Mouse (Mus musculus) kidney, adult 2 months (tissue): ENCODE data around the gene Itgb6. TPM values are rescaled to one million over a fixed set of nuclear protein-coding genes. Genes with fewer than 3 reads are reported as not detected.
A peak's percentile ranks its signal among the peaks of the same experiment; 100 is the strongest.

Experiments
- DNase-seq: peaks from one replicate; pipeline ENCODE4 v3.0.0; 2021
- H3K27ac ChIP-seq: fragments of 200-500 bp; 2 replicates; pipeline ENCODE4 v1.5.1; 2012; ENCODE audit warnings: low read depth, low read length, control low read depth, inconsistent platforms; ENCODE audit not compliant: insufficient read depth
- H3K27me3 ChIP-seq: fragments of 200-500 bp; replicated peaks from 2 replicates; pipeline ENCODE4 v1.6.1; 2012; ENCODE audit warnings: mild to moderate bottlenecking, moderate library complexity, low read length, inconsistent platforms; ENCODE audit not compliant: control insufficient read depth, insufficient read depth
- H3K36me3 ChIP-seq: fragments of 200-500 bp; 2 replicates; pipeline ENCODE4 v1.6.1; 2012; ENCODE audit warnings: mild to moderate bottlenecking, moderate library complexity, low read length, inconsistent platforms; ENCODE audit not compliant: control insufficient read depth, insufficient read depth
- H3K4me1 ChIP-seq: fragments of 200-500 bp; 2 replicates; pipeline ENCODE4 v1.6.1; 2011; ENCODE audit warnings: low read length; ENCODE audit not compliant: control insufficient read depth, insufficient read depth
- H3K4me3 ChIP-seq: fragments of 200-500 bp; 2 replicates; pipeline ENCODE4 v1.5.1; 2011; ENCODE audit warnings: mild to moderate bottlenecking, low read depth, low read length, control low read depth; ENCODE audit not compliant: insufficient read depth
- CTCF ChIP-seq: fragments of 200-500 bp; conservative IDR thresholded peaks from 2 replicates; pipeline ENCODE4 v1.5.1; 2011; ENCODE audit warnings: low read depth, mild to moderate bottlenecking, control low read depth, low read length, moderate library complexity, mixed read lengths; ENCODE audit not compliant: insufficient read depth, insufficient read length
- POLR2A ChIP-seq: fragments of 200-500 bp; IDR thresholded peaks from one replicate; pipeline ENCODE4 v1.6.1; 2011; ENCODE audit warnings: low read depth, low read length, control low read depth
- WGBS: fragments of 180-500 bp; shearing (Covaris S2); methylation state at CpG from one replicate; pipeline ENCODE4 v1.1.7; 2018; 5-methylcytosine and 5-hydroxymethylcytosine counted together
- polyA plus RNA-seq: library from polyadenylated mRNA; depleted of rRNA; stranded (reverse); fragments of >200 nt; gene quantifications from 2 replicates; pipeline ENCODE4 v1.2.3, GENCODE M21; 2012

Itgb6 gene
- polyA plus RNA-seq, 1 experiment: 55.8 TPM

DNA sequence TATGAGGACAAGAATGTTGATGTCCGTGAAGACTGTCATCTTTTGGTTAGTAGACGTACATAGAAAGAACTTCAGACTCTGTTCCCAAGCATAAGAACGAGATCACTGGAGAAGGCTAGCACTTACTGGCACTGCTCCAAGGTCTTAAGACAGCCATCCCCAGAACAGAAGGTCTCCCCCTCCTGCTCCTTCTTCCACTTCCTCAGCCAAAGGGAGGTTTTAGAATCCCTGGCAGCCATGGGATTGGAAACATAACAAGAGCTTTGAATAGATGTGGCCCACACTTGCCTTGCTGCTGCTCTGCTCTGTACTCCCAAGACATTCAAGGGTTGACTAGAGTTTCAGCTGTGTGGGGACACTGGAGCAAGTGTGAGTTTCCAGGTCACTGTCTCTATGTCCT lies 63.5 kb downstream of the Itgb6 start:
- WGBS: 42% methylated on average over 3 of the region's 3 CpGs
- Histone ChIP-seq H3K4me1 (no peaks in the 10 kb centered on the region; the same call in 1 of the 2 replicates), H3K27ac (no peak overlapping the region), H3K4me3 (no peak overlapping the region), H3K36me3 (peaks cover 1% of the 10 kb centered on the region; the same call in 1 of the 2 replicates), H3K27me3 (no peaks in the 10 kb centered on the region)
- TF ChIP-seq POLR2A (no peak), CTCF (no peak)
- DNase-seq: no peak

DNA sequence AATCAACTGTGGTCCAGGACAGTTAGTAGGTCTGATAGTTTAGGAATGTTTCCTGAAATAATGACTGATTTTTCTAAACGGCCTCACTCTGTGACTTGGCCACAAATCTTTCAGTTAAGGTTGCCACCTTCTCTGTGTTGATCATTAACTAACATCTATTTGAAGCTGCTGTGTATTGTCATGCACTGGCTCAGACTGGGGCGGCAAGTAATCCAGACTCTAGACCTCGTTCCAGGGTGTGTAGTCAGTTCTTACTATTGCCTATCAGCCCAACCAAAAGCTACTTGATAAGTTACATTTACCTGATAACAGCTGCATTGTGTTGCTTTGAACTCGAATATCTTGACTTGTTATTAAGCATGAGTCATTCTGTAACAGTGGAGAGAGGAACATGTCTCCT lies 67.6 kb downstream of the Itgb6 start:
- 29% methylated on average over 4 of the region's 4 CpGs for WGBS
- H3K27ac ChIP-seq: no peak overlapping the region
- no peak overlapping the region for H3K4me3 ChIP-seq
- TF ChIP-seq CTCF (no peak), POLR2A (no peak)
- no peaks in the 10 kb centered on the region; the same call in 1 of the 2 replicates for H3K4me1 ChIP-seq
- H3K27me3 ChIP-seq: no peaks in the 10 kb centered on the region
- peak; percentile 61 for DNase-seq
- peaks cover 3% of the 10 kb centered on the region; the same call in 1 of the 2 replicates for H3K36me3 ChIP-seq

DNA sequence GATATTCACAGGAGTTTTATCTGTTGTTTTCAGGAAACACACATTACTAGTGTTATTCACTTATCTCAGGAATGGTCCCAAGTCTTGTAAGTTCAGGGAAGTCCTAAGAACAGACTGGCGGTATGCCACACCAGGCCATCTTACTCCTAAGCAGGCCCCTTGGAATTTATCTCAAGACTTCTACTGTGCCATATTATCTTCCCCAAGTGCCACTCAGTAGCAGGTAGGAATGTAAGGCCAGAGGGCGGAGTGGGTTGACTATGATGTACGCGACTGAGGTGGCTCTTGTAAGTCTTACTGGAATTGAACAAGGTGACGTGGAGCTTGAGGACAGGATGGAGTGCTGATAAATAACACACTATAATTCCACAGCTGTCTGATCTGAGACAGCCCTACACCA lies 72.3 kb downstream of the Itgb6 start:
- Histone ChIP-seq H3K4me3 (no peak overlapping the region), H3K27me3 (no peaks in the 10 kb centered on the region), H3K4me1 (no peaks in the 10 kb centered on the region), H3K27ac (no peak overlapping the region), H3K36me3 (peaks cover 3% of the 10 kb centered on the region)
- no peak for DNase-seq
- WGBS: 96% methylated on average over 5 of the region's 5 CpGs
- no peak for TF ChIP-seq CTCF
- no peak for TF ChIP-seq POLR2A

DNA sequence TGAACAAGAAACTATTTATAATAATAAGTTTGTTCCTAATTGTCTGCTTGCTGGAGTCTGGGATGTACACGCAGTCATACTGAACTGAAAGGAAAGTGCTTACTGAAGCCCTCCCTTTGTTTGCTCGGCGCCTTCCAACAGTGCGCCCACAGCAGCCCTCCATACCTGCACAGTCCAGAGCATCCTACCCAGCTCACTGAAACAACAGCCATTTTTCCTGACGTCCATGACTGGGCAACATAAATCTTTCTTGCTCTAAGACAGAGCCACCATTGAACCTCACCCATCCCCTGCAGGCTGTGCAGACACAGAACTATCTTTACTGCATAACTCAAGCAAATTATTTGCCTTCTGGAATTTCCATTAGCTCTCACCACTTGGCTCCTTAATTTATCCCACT lies 74.8 kb downstream of the Itgb6 start:
- TF ChIP-seq CTCF (no peak), POLR2A (no peak)
- H3K27ac ChIP-seq: no peak overlapping the region
- no peaks in the 10 kb centered on the region for H3K27me3 ChIP-seq
- H3K4me1 ChIP-seq: no peaks in the 10 kb centered on the region
- DNase-seq: no peak
- H3K4me3 ChIP-seq: no peak overlapping the region
- H3K36me3 ChIP-seq: peaks cover under 1% of the 10 kb centered on the region
- WGBS: 75% methylated on average over 5 of the region's 5 CpGs

DNA sequence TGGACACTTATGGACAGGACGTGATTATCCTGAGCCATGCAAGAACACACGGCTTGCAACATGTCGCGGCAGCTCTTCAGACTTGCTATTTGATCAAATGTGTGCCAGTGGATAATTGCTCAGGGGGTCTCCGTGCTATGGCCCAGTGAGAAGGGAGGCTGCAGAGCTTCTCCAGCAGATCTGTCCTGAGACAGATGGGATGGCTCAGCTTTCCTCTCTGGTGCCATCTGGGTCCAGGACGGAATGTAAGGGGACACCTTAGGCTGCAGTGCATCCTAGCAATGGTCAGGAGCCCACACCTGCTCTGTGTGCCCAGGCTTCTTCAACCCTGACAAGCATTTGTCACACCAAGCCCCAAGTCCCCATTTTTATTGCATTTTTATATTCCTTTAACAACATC lies 75.9 kb downstream of the Itgb6 start:
- no peak for DNase-seq
- 71% methylated on average over 6 of the region's 6 CpGs for WGBS
- H3K27ac ChIP-seq: no peak overlapping the region

DNA sequence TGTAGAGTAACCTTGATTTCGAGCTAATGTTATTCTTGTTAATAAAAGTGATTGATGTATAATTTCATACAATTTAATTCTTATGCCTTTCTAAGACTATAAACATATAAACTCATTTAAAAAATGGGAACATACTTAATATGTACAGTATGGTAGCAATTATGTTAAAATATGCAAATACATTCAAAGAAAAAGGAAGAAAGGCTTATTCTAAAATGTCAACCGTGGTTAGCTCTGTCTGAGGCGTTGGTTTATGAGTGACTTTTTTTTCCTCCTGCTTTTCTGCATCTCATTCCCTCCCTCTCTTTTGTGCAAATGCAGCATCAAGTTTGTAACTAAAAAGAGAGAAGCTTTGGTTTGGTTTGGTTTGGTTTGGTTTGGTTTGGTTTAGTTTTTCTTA lies 79.0 kb downstream of the Itgb6 start:
- DNase-seq: no peak
- H3K36me3 ChIP-seq: no peaks in the 10 kb centered on the region; the same call in none of the 2 replicates
- TF ChIP-seq POLR2A (no peak), CTCF (no peak)
- H3K4me1 ChIP-seq: no peaks in the 10 kb centered on the region
- H3K27me3 ChIP-seq: no peaks in the 10 kb centered on the region
- no peak overlapping the region for H3K4me3 ChIP-seq
- 66% methylated on average over 3 of the region's 3 CpGs for WGBS
- no peak overlapping the region for H3K27ac ChIP-seq

More for the DNA sequence above, 75.9 kb downstream of the Itgb6 start:
- Histone ChIP-seq H3K4me1 (no peaks in the 10 kb centered on the region), H3K27me3 (no peaks in the 10 kb centered on the region), H3K4me3 (no peak overlapping the region), H3K36me3 (no peaks in the 10 kb centered on the region; the same call in none of the 2 replicates)
- TF ChIP-seq POLR2A: no peak
- TF ChIP-seq CTCF: no peak

DNA sequence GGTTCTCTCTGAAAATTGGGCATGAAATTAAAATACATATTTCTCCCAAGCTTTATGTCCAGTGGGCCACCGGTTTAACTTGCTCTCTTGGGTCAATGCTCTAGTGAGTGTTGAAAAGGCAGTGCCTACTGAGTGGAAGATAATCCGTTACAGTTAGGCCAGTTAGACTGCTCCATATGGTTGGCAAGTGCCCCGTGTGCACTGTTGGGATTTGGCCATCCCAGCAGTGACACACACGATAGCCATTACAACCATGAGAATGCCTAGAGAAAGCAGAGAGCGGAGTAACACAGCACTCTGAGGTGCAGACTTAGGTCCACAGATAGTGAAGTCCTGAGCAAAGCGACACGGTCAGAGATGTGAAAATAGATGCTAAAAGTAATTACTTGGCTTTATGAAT lies 79.8 kb downstream of the Itgb6 start:
- Histone ChIP-seq H3K36me3 (no peaks in the 10 kb centered on the region; the same call in none of the 2 replicates), H3K4me1 (no peaks in the 10 kb centered on the region), H3K27ac (no peak overlapping the region), H3K4me3 (no peak overlapping the region), H3K27me3 (no peaks in the 10 kb centered on the region)
- WGBS: 94% methylated on average over 7 of the region's 7 CpGs
- TF ChIP-seq POLR2A: no peak
- no peak for TF ChIP-seq CTCF
- no peak for DNase-seq

DNA sequence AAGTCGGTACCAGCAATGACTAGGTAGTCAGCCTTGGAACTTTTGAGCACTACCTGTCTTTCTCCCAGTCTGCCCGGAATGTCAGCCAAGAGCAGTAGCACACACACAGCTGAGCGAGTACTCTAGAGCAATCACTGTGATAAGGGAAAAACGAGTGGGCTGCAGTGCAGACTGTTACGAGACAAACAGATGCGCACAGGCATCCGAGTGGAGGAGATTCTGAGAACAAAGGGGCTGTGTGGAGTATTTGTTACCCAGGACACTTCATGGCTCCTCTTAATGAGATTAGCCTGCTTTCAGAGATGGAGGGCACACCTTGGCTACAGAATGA lies 82.1 kb downstream of the Itgb6 start:
- H3K36me3 ChIP-seq: no peaks in the 10 kb centered on the region; the same call in none of the 2 replicates
- no peak overlapping the region for H3K4me3 ChIP-seq
- WGBS: 68% methylated on average over 7 of the region's 7 CpGs
- H3K27me3 ChIP-seq: no peaks in the 10 kb centered on the region
- DNase-seq: no peak
- no peak overlapping the region for H3K27ac ChIP-seq
- no peak for TF ChIP-seq CTCF
- no peak for TF ChIP-seq POLR2A
- H3K4me1 ChIP-seq: no peaks in the 10 kb centered on the region
